ENCODE assay signal across 8 mouse cellular contexts in the genomic region with DNA sequence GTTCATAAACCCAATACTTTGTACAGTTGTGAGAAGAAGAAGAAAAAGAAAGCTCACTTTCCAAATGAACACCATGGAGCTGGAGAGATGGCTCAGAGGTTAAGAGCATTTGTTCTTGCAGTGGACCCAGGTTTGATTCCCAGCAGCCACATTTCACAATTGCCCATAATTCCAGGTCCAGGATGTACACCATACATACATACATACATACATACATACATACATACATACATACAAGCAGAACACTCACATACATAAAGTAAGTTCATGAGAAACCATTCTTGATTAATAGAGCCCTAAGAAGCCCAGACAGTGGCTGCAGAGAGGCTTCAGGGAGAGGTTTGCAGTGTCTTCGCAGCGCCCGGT. TPM values are rescaled to one million over a fixed set of nuclear protein-coding genes. Genes with fewer than 3 reads are reported as not detected.
A peak's percentile ranks its signal among the peaks of the same experiment; 100 is the strongest.
DNase-seq lines count a peak whose midpoint lies in the region; ATAC-seq and TF ChIP-seq lines count a peak whose summit lies in the region.

No protein-coding gene starts in this region.

- peak overlapping the region; percentile 94 for H3K27ac ChIP-seq in layer of hippocampus, adult 2 months
- H3K27ac ChIP-seq in embryonic facial prominence, embryonic 12.5 days = peak overlapping the region; percentile 81
- H3K27ac ChIP-seq in intestine, embryonic 16.5 days (ENCODE audit: low read length) = peak overlapping the region; percentile 68
- H3K27ac ChIP-seq in neural tube, embryonic 13.5 days (replicated peaks) = peak overlapping the region; percentile 86

- H3K9me3 ChIP-seq in embryonic facial prominence, embryonic 12.5 days = no peaks in the 10 kb centered on the region
- H3K9me3 ChIP-seq in intestine, embryonic 16.5 days (ENCODE audit: control insufficient read depth, low read length) = no peaks in the 10 kb centered on the region
- H3K9me3 ChIP-seq in neural tube, embryonic 13.5 days = no peaks in the 10 kb centered on the region

- ATAC-seq in embryonic facial prominence, embryonic 12.5 days (ENCODE audit: insufficient number of reproducible peaks, insufficient read depth, low FRiP score, low TSS enrichment) = 0 out of 2 replicates have a peak, but pooled peaks have one; percentile 31
- peak; percentile 8; the same call in 1 of the 2 replicates for ATAC-seq in intestine, embryonic 16.5 days
- no peak; the same call in 1 of the 2 replicates for ATAC-seq in neural tube, embryonic 13.5 days (ENCODE audit: low read depth)

- TF ChIP-seq CTCF in layer of hippocampus, adult 2 months (conservative IDR thresholded peaks at IDR 0.05) = no peak

- H3K9ac ChIP-seq in embryonic facial prominence, embryonic 12.5 days = peak overlapping the region; percentile 80
- H3K9ac ChIP-seq in intestine, embryonic 16.5 days (ENCODE audit: low read depth, low read length) = peak overlapping the region; percentile 89
- peak overlapping the region; percentile 85 for H3K9ac ChIP-seq in neural tube, embryonic 13.5 days

- H3K4me3 ChIP-seq in layer of hippocampus, adult 2 months = peak overlapping the region; percentile 93
- H3K4me3 ChIP-seq in embryonic facial prominence, embryonic 12.5 days = peak overlapping the region; percentile 68
- H3K4me3 ChIP-seq in intestine, embryonic 16.5 days (ENCODE audit: low read length) = peak overlapping the region; percentile 85
- peak overlapping the region; percentile 69 for H3K4me3 ChIP-seq in neural tube, embryonic 13.5 days

- no peak for DNase-seq in layer of hippocampus, adult 2 months (ENCODE audit: low spot score in 2 of 2)
- DNase-seq in layer of hippocampus, postnatal 25 days (ENCODE audit: extremely low spot score in 1 of 2, low spot score in 1 of 2) = no peak
- no peak for DNase-seq in frontal cortex, adult 2 months (ENCODE audit: extremely low spot score in 1 of 2, low spot score in 1 of 2)
- DNase-seq in Muller cell, postnatal 12 days (ENCODE audit: inconsistent ontology term) = no peak
- DNase-seq in cerebellum, adult 11 months = no peak

- H3K36me3 ChIP-seq in embryonic facial prominence, embryonic 12.5 days = no peaks in the 10 kb centered on the region
- no peaks in the 10 kb centered on the region for H3K36me3 ChIP-seq in intestine, embryonic 16.5 days (ENCODE audit: control insufficient read depth, insufficient read depth, low read length)
- H3K36me3 ChIP-seq in neural tube, embryonic 13.5 days = no peaks in the 10 kb centered on the region

- peaks cover 8% of the 10 kb centered on the region; the same call in 1 of the 2 replicates for H3K4me1 ChIP-seq in embryonic facial prominence, embryonic 12.5 days
- no peaks in the 10 kb centered on the region for H3K4me1 ChIP-seq in intestine, embryonic 16.5 days (ENCODE audit: control insufficient read depth, insufficient read depth, low read length)
- H3K4me1 ChIP-seq in neural tube, embryonic 13.5 days (replicated peaks) = peaks cover 9% of the 10 kb centered on the region

- no peaks in the 10 kb centered on the region for H3K27me3 ChIP-seq in embryonic facial prominence, embryonic 12.5 days
- H3K27me3 ChIP-seq in intestine, embryonic 16.5 days (replicated peaks; ENCODE audit: control insufficient read depth, insufficient read depth, low read length) = no peaks in the 10 kb centered on the region
- H3K27me3 ChIP-seq in neural tube, embryonic 13.5 days = no peaks in the 10 kb centered on the region

- peak overlapping the region; percentile 63 for H3K4me2 ChIP-seq in embryonic facial prominence, embryonic 12.5 days (replicated peaks)
- peak overlapping the region; percentile 67 for H3K4me2 ChIP-seq in intestine, embryonic 16.5 days (ENCODE audit: low read depth, low read length)
- peak overlapping the region; percentile 72 for H3K4me2 ChIP-seq in neural tube, embryonic 13.5 days

- WGBS in embryonic facial prominence, embryonic 12.5 days = 0% methylated on average over 3 of the region's 3 CpGs
- WGBS in intestine, embryonic 16.5 days = 0% methylated on average over 3 of the region's 3 CpGs
- WGBS in neural tube, embryonic 13.5 days = 2% methylated on average over 3 of the region's 3 CpGs

RNA-seq across cellular contexts. Expression of gene Klhdc1, which starts 0.4 kb away (rescaled TPM):
- 10 to 100 TPM; 17.5 to 18.6 TPM for total RNA-seq in layer of hippocampus, adult 2 months (2021)
- total RNA-seq in layer of hippocampus, postnatal 25 days (2021) = 10 to 100 TPM; 15.2 to 18.4 TPM
- 5.6 and 7.5 TPM in 2 replicates for polyA plus RNA-seq in embryonic facial prominence, embryonic 12.5 days (2016; fragmentation: Nextera tagmentation; extraction: Ambion mirVana)
- 5.2 and 5.4 TPM in 2 replicates for polyA plus RNA-seq in intestine, embryonic 16.5 days (2015; fragmentation: Nextera tagmentation; extraction: Ambion mirVana)
- 8.4 and 9.8 TPM in 2 replicates for polyA plus RNA-seq in neural tube, embryonic 13.5 days (2015; fragmentation: Nextera tagmentation; extraction: Ambion mirVana)
- polyA plus RNA-seq in frontal cortex, adult 2 months (2012; rRNA removed) = 20.9 and 23.6 TPM in 2 replicates

RNA-seq across cellular contexts. Expression of gene Pole2, which starts 13.4 kb away (rescaled TPM):
- total RNA-seq in layer of hippocampus, adult 2 months (2021) = under 1 TPM; 0.72 to 0.76 TPM
- 1 to 10 TPM in 1 of 2 experiments, under 1 TPM in 1; 0.27 to 1.4 TPM for total RNA-seq in layer of hippocampus, postnatal 25 days (2021)
- 25.8 and 26.7 TPM in 2 replicates for polyA plus RNA-seq in embryonic facial prominence, embryonic 12.5 days (2016; fragmentation: Nextera tagmentation; extraction: Ambion mirVana)
- polyA plus RNA-seq in intestine, embryonic 16.5 days (2015; fragmentation: Nextera tagmentation; extraction: Ambion mirVana) = 16.5 and 20.8 TPM in 2 replicates
- 4.1 and 7.1 TPM in 2 replicates for polyA plus RNA-seq in neural tube, embryonic 13.5 days (2015; fragmentation: Nextera tagmentation; extraction: Ambion mirVana)
- 1.6 and 2.0 TPM in 2 replicates for polyA plus RNA-seq in frontal cortex, adult 2 months (2012; rRNA removed)

RNA-seq across cellular contexts. Expression of gene Gm49384, which starts 37.3 kb away (rescaled TPM):
- total RNA-seq in layer of hippocampus, adult 2 months (2021) = 1 to 10 TPM; 3.5 to 5.1 TPM
- 1 to 10 TPM; 3.4 to 3.8 TPM for total RNA-seq in layer of hippocampus, postnatal 25 days (2021)
- 29.7 and 37.8 TPM in 2 replicates for polyA plus RNA-seq in embryonic facial prominence, embryonic 12.5 days (2016; fragmentation: Nextera tagmentation; extraction: Ambion mirVana)
- polyA plus RNA-seq in intestine, embryonic 16.5 days (2015; fragmentation: Nextera tagmentation; extraction: Ambion mirVana) = 19.7 and 23.0 TPM in 2 replicates
- 15.1 and 16.3 TPM in 2 replicates for polyA plus RNA-seq in neural tube, embryonic 13.5 days (2015; fragmentation: Nextera tagmentation; extraction: Ambion mirVana)
- 2.2 and 2.5 TPM in 2 replicates for polyA plus RNA-seq in frontal cortex, adult 2 months (2012; rRNA removed)

RNA-seq across cellular contexts. Expression of gene Dnaaf2, which starts 43.2 kb away (rescaled TPM):
- total RNA-seq in layer of hippocampus, adult 2 months (2021) = 1 to 10 TPM; 1.9 TPM
- total RNA-seq in layer of hippocampus, postnatal 25 days (2021) = 1 to 10 TPM; 1.9 to 2.1 TPM
- polyA plus RNA-seq in embryonic facial prominence, embryonic 12.5 days (2016; fragmentation: Nextera tagmentation; extraction: Ambion mirVana) = 14.6 and 15.0 TPM in 2 replicates
- 6.9 and 7.3 TPM in 2 replicates for polyA plus RNA-seq in intestine, embryonic 16.5 days (2015; fragmentation: Nextera tagmentation; extraction: Ambion mirVana)
- 7.0 and 7.6 TPM in 2 replicates for polyA plus RNA-seq in neural tube, embryonic 13.5 days (2015; fragmentation: Nextera tagmentation; extraction: Ambion mirVana)
- 2.0 and 2.2 TPM in 2 replicates for polyA plus RNA-seq in frontal cortex, adult 2 months (2012; rRNA removed)

RNA-seq across cellular contexts. Expression of gene Gm49383, which starts 44.5 kb away (rescaled TPM):
- total RNA-seq in layer of hippocampus, adult 2 months (2021) = 1 to 10 TPM; 3.8 to 4.1 TPM
- 1 to 10 TPM; 3.4 to 7.7 TPM for total RNA-seq in layer of hippocampus, postnatal 25 days (2021)
- polyA plus RNA-seq in embryonic facial prominence, embryonic 12.5 days (2016; fragmentation: Nextera tagmentation; extraction: Ambion mirVana) = 31.3 and 37.5 TPM in 2 replicates
- polyA plus RNA-seq in intestine, embryonic 16.5 days (2015; fragmentation: Nextera tagmentation; extraction: Ambion mirVana) = 21.0 and 24.2 TPM in 2 replicates
- 18.1 and 18.2 TPM in 2 replicates for polyA plus RNA-seq in neural tube, embryonic 13.5 days (2015; fragmentation: Nextera tagmentation; extraction: Ambion mirVana)
- 1.1 and 1.2 TPM in 2 replicates for polyA plus RNA-seq in frontal cortex, adult 2 months (2012; rRNA removed)
